8 mouse cellular contexts compared by ENCODE assay signal in the genomic region with DNA sequence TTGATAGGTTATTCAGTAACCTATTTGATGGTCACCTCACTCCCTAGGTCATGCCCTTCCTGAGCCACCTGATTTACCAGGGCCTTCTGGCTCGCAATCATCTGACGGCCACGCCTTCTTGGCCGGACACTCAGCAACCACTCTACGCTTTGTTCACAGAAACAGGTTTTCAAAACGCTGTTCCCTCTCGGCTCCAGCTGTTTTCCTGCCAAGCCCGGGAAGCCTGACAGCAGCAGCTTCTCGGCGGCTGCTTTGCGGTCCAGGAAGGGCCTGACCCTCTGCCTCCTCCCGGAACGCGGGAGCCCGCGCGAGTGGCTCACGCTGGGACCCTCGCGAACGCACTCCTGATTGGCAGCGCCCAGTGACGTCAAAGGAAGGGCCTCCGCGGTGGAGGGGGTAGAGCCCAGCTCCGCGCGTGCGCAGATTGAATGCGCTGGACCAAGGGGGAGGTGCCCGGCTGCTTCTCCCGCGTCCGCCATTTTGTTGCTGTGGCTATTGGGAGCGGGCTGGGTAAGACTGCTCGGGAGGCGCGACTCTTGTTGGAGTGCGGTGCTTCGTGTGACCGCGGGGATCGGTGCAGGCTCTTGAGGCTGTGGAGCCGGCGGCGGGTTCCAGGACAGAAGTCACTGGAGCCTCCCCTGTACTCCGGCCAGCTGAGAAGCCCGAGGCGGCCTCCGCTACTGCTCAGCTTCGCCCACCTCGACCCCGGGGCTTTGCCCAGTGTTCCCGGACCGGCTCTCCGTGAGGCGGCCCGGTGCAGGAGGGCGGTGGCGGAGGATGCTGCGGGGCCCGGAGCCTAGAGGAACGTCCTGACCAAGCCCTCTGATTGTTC. TPM values are rescaled to one million over a fixed set of nuclear protein-coding genes. Genes with fewer than 3 reads are reported as not detected.
DNase-seq lines count a peak whose midpoint lies in the region; ATAC-seq and TF ChIP-seq lines count a peak whose summit lies in the region.

A gene (plus strand): TSS at position 447 of the 832 bp plus-strand sequence.

- peaks cover 10% of the 10 kb centered on the region for H3K4me1 ChIP-seq in bone marrow macrophage, adult 2 months (ENCODE audit: control insufficient read depth, insufficient read depth, low read length)
- peaks cover 12% of the 10 kb centered on the region for H3K4me1 ChIP-seq in embryonic fibroblast, embryonic 13.5 days (ENCODE audit: control insufficient read depth, insufficient read depth, low read length)
- H3K4me1 ChIP-seq in heart, embryonic 10.5 days, result peaks cover 24% of the 10 kb centered on the region
- H3K4me1 ChIP-seq in kidney, embryonic 15.5 days, result peaks cover 23% of the 10 kb centered on the region

- H3K27ac ChIP-seq in bone marrow macrophage, adult 2 months (ENCODE audit: insufficient read depth, low read depth, low read length), result peak within 1 kb of the TSS; percentile 74
- peak within 1 kb of the TSS; percentile 44 for H3K27ac ChIP-seq in embryonic fibroblast, embryonic 13.5 days (ENCODE audit: insufficient read depth, low read length)
- H3K27ac ChIP-seq in heart, embryonic 10.5 days, result peak within 1 kb of the TSS; percentile 96
- peak within 1 kb of the TSS; percentile 98 for H3K27ac ChIP-seq in kidney, embryonic 15.5 days

- peak within 1 kb of the TSS; percentile 94 for H3K9ac ChIP-seq in kidney, embryonic 15.5 days

- H3K9me3 ChIP-seq in heart, embryonic 10.5 days, result no peaks in the 10 kb centered on the region
- H3K9me3 ChIP-seq in kidney, embryonic 15.5 days (replicated peaks), result no peaks in the 10 kb centered on the region

- peak; percentile 98 for DNase-seq in A20 (ENCODE audit: low read depth, low spot score)
- peak; percentile 99 for DNase-seq in heart, embryonic 10.5 days (ENCODE audit: low spot score)
- peak; percentile 98 for DNase-seq in liver
- DNase-seq in spleen, postnatal 4 days (ENCODE audit: low spot score in 2 of 2), result peak; percentile 97 to 99

- WGBS in heart, embryonic 10.5 days, result under 1% methylated on average over 63 of the region's 63 CpGs
- under 1% methylated on average over 63 of the region's 63 CpGs for WGBS in kidney, embryonic 15.5 days

- H3K36me3 ChIP-seq in heart, embryonic 10.5 days, result peaks cover 18% of the 10 kb centered on the region
- H3K36me3 ChIP-seq in kidney, embryonic 15.5 days, result peaks cover 14% of the 10 kb centered on the region

- H3K4me2 ChIP-seq in kidney, embryonic 15.5 days, result peak within 1 kb of the TSS; percentile 82

- no peaks in the 10 kb centered on the region for H3K27me3 ChIP-seq in heart, embryonic 10.5 days (ENCODE audit: insufficient read depth, poor library complexity, severe bottlenecking)
- no peaks in the 10 kb centered on the region for H3K27me3 ChIP-seq in kidney, embryonic 15.5 days

- ATAC-seq in kidney, embryonic 15.5 days (replicated peaks; ENCODE audit: low FRiP score), result peak; percentile 97
- ATAC-seq in monocyte, adult 5-6 weeks (replicated peaks; ENCODE audit: insufficient number of reproducible peaks, low FRiP score, low TSS enrichment, poor library complexity, severe bottlenecking), result peak; percentile 98

- TF ChIP-seq CTCF in bone marrow macrophage, adult 2 months (IDR thresholded peaks at IDR 0.05; ENCODE audit: low read depth, low read length), result no peak
- TF ChIP-seq CTCF in embryonic fibroblast, embryonic 13.5 days (IDR thresholded peaks at IDR 0.05; ENCODE audit: borderline replicate concordance, insufficient read depth, low read length), result no peak

- peak; percentile 91 for TF ChIP-seq POLR2A in bone marrow macrophage, adult 2 months (IDR thresholded peaks at IDR 0.05; ENCODE audit: borderline replicate concordance, low read depth, low read length)
- peak; percentile 73 for TF ChIP-seq POLR2A in embryonic fibroblast, embryonic 13.5 days (IDR thresholded peaks at IDR 0.05; ENCODE audit: low read depth, low read length)

- H3K4me3 ChIP-seq in bone marrow macrophage, adult 2 months (ENCODE audit: insufficient read depth, low read length), result peak within 1 kb of the TSS; percentile 74
- peak within 1 kb of the TSS; percentile 96 for H3K4me3 ChIP-seq in embryonic fibroblast, embryonic 13.5 days (ENCODE audit: insufficient read depth, low read length)
- H3K4me3 ChIP-seq in heart, embryonic 10.5 days, result peak within 1 kb of the TSS; percentile 87
- H3K4me3 ChIP-seq in kidney, embryonic 15.5 days (replicated peaks), result peak within 1 kb of the TSS; percentile 89

RNA-seq across cellular contexts. Expression of the gene that starts here (rescaled TPM):
- polyA plus RNA-seq in bone marrow macrophage, adult 2 months (2012; ENCODE audit: insufficient read depth, insufficient read length, missing spikeins), result 26.2 and 27.4 TPM in 2 replicates
- 35.7 and 39.3 TPM in 2 replicates for polyA plus RNA-seq in embryonic fibroblast, embryonic 13.5 days (2011; ENCODE audit: insufficient read length, low read depth, missing spikeins)
- polyA plus RNA-seq in heart, embryonic 10.5 days (2016; fragmentation: Nextera tagmentation; extraction: Ambion mirVana), result 52.6 and 68.9 TPM in 2 replicates
- polyA plus RNA-seq in kidney, embryonic 15.5 days (2015; fragmentation: Nextera tagmentation; extraction: Ambion mirVana), result 68.9 and 72.6 TPM in 2 replicates
- 14.8 to 29.1 TPM (median 28.5 TPM) in 3 replicates for total RNA-seq in monocyte, adult 5-6 weeks (2017)

Comparison
In these comparisons a context has a peak if more than half of its experiments do, and no peak if none do; other contexts are left out.
1. Peak in every context shown above with its lines: DNase-seq, ATAC-seq, H3K4me3 ChIP-seq and H3K27ac ChIP-seq.
2. H3K27ac ChIP-seq: peak in every context shown above with its lines; median percentile 98 in kidney, embryonic 15.5 days; 96 in heart, embryonic 10.5 days; 74 in bone marrow macrophage, adult 2 months; 44 in embryonic fibroblast, embryonic 13.5 days.